Mouse (Mus musculus): ENCODE measurements around the gene Txnl4b. TPM values are rescaled to one million over a fixed set of nuclear protein-coding genes. Genes with fewer than 3 reads are reported as not detected.
A peak's percentile ranks its signal among the peaks of the same experiment; 100 is the strongest.

Gene Txnl4b
- polyA plus RNA-seq, 1 experiment from 2014 or later = 23.6 TPM

GRCm38 (mm10) chr8:109609153-109609502 is 43.4 kb downstream of the Txnl4b start:
- Histone ChIP-seq H3K27ac (ENCODE audit: low read depth, low read length) (peak overlapping the region; percentile 98), H3K9me3 (ENCODE audit: control insufficient read depth, low read length) (no peaks in the 10 kb centered on the region), H3K4me3 (ENCODE audit: low read depth, low read length) (peak overlapping the region; percentile 74), H3K4me2 (peak overlapping the region; percentile 84), H3K36me3 (ENCODE audit: control insufficient read depth, insufficient read depth, low read length) (peaks cover 4% of the 10 kb centered on the region; the same call in 1 of the 2 replicates), H3K4me1 (replicated peaks; ENCODE audit: control insufficient read depth, insufficient read depth, low read length) (peaks cover 11% of the 10 kb centered on the region), H3K27me3 (replicated peaks; ENCODE audit: control insufficient read depth, insufficient read depth, low read length) (no peaks in the 10 kb centered on the region), H3K9ac (ENCODE audit: low read depth, low read length) (peak overlapping the region; percentile 80)
- DNase-seq (ENCODE audit: low spot score) = no peak
- WGBS = 14% methylated on average over 5 of the region's 5 CpGs
- ATAC-seq (replicated peaks; ENCODE audit: low FRiP score) = no peak

DNA sequence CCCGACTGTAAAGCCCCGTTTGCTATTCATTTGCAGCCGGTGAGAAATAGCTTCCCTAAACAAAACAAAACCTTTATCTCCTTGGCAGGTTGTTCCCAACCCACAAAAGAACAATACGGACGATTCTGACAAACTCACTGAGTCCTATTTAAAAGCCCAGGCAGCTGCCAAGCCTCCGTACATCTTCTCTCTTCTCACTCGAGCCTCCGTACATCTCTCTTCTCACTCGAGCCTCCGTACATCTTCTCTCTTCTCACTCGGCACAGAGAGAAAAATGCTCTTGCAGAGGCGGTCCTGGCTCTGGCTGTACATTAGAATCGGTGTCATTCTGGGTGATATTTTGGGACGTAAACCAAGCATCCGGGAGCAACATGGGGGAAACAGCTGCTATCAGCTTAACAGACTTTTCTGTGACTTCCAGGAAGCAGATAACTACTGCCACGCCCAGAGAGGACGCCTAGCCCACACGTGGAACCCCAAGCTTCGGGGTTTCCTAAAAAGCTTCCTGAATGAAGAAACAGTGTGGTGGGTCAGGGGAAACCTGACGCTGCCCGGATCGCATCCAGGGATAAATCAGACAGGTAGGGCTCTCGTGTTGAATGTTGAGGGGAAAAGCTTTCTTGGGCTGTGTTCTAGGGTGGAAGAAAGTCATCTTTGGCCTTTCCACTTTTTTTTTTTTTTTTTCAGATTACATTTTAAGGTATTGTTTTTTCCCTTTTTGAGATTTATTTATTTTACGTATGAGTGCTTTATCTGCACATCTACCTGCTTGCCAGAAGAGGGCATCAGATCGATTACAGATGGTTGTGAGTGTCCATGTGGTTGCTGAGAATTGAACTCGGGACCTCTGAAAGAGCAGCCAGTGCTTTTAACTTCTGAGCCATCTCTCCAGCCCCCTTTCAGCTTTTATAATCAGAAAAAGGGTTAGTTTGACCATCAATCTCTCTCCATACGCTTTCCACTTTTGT is 48.8 kb downstream of the Txnl4b start, which contains the start of gene Pkd1l3:
Gene Pkd1l3 (plus strand): TSS at position 275 of the 968 bp plus-strand sequence.
- no peaks in the 10 kb centered on the region for H3K36me3 ChIP-seq (ENCODE audit: control insufficient read depth, insufficient read depth, low read length)
- DNase-seq (ENCODE audit: low spot score) = no peak
- peak; percentile 68 for ATAC-seq (replicated peaks; ENCODE audit: low FRiP score)
- H3K4me3 ChIP-seq (ENCODE audit: low read depth, low read length) = peak within 1 kb of the TSS; percentile 48
- 24% methylated on average over 27 of the region's 27 CpGs for WGBS
- no peaks in the 10 kb centered on the region for H3K27me3 ChIP-seq (replicated peaks; ENCODE audit: control insufficient read depth, insufficient read depth, low read length)
- H3K4me1 ChIP-seq (replicated peaks; ENCODE audit: control insufficient read depth, insufficient read depth, low read length) = no peaks in the 10 kb centered on the region; the same call in 1 of the 2 replicates
- peak within 1 kb of the TSS; percentile 11 for H3K9ac ChIP-seq (ENCODE audit: low read depth, low read length)
- no peaks in the 10 kb centered on the region for H3K9me3 ChIP-seq (ENCODE audit: control insufficient read depth, low read length)
- no peak within 1 kb of the TSS for H3K27ac ChIP-seq (ENCODE audit: low read depth, low read length)
- H3K4me2 ChIP-seq = peak within 1 kb of the TSS; percentile 65

DNA sequence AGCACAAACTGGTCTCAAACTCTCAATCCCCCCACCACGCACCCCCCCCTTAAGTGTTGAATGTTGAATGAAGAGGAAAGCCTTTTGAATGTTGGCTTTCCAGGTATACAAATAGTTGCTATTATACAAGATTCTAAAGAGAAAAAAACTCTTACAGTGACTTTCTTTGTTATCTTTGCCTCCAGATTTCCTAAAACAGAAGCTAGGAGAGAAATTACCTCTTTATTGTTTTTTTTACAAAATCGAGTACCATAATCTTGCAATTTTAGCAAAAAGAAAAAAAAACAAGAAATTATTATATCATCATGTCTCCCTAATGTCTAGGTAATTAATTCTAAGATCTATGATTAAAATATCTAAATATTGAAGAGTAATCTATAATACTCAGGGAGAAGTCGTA is 49.9 kb downstream of the Txnl4b start:
- Histone ChIP-seq H3K4me1 (replicated peaks; ENCODE audit: control insufficient read depth, insufficient read depth, low read length) (no peaks in the 10 kb centered on the region; the same call in 1 of the 2 replicates), H3K27me3 (replicated peaks; ENCODE audit: control insufficient read depth, insufficient read depth, low read length) (no peaks in the 10 kb centered on the region), H3K36me3 (ENCODE audit: control insufficient read depth, insufficient read depth, low read length) (no peaks in the 10 kb centered on the region), H3K27ac (ENCODE audit: low read depth, low read length) (no peak overlapping the region), H3K4me2 (no peak overlapping the region), H3K9ac (ENCODE audit: low read depth, low read length) (no peak overlapping the region), H3K9me3 (ENCODE audit: control insufficient read depth, low read length) (no peaks in the 10 kb centered on the region), H3K4me3 (ENCODE audit: low read depth, low read length) (no peak overlapping the region)
- DNase-seq (ENCODE audit: low spot score) = no peak
- 75% methylated on average over 3 of the region's 3 CpGs for WGBS
- ATAC-seq (replicated peaks; ENCODE audit: low FRiP score) = no peak

Other genes with a start within 250 kb of the Txnl4b start
- gene Pmfbp1, start 71.9 kb upstream of the Txnl4b start, polyA plus RNA-seq (2014; fragmentation: Nextera tagmentation; extraction: Ambion mirVana) = not detected in 2 replicates
- gene Dhx38, start within 50 bp of the Txnl4b start, polyA plus RNA-seq (2014; fragmentation: Nextera tagmentation; extraction: Ambion mirVana) = 25.1 and 29.0 TPM in 2 replicates
- 11.5 and 11.7 TPM in 2 replicates for gene Hp, start 13.3 kb downstream of the Txnl4b start, polyA plus RNA-seq (2014; fragmentation: Nextera tagmentation; extraction: Ambion mirVana)
- 58.3 and 64.8 TPM in 2 replicates for gene Dhodh, start 42.8 kb downstream of the Txnl4b start, polyA plus RNA-seq (2014; fragmentation: Nextera tagmentation; extraction: Ambion mirVana)
- 2.7 and 3.4 TPM in 2 replicates for gene Pkd1l3, start 48.6 kb downstream of the Txnl4b start, polyA plus RNA-seq (2014; fragmentation: Nextera tagmentation; extraction: Ambion mirVana)
- 76.4 and 85.5 TPM in 2 replicates for gene Ist1, start 127.4 kb downstream of the Txnl4b start, polyA plus RNA-seq (2014; fragmentation: Nextera tagmentation; extraction: Ambion mirVana)
- gene Zfp821, start 139.7 kb downstream of the Txnl4b start, polyA plus RNA-seq (2014; fragmentation: Nextera tagmentation; extraction: Ambion mirVana) = 10.6 and 11.7 TPM in 2 replicates
- gene Atxn1l, start 171.8 kb downstream of the Txnl4b start, polyA plus RNA-seq (2014; fragmentation: Nextera tagmentation; extraction: Ambion mirVana) = 5.6 and 7.5 TPM in 2 replicates
- gene Ap1g1, start 212.7 kb downstream of the Txnl4b start, polyA plus RNA-seq (2014; fragmentation: Nextera tagmentation; extraction: Ambion mirVana) = 32.7 and 36.5 TPM in 2 replicates